Mouse (Mus musculus) C2C12 (cell line): ENCODE data around the gene Desi1.

Experiments used
- CEBPB ChIP-seq: IDR thresholded peaks from one replicate; pipeline ENCODE4 v1.6.1; 2011; ENCODE audit warnings: low read depth, mild to moderate bottlenecking, control low read depth, moderate library complexity
- CTCF ChIP-seq: IDR thresholded peaks from one replicate; pipeline ENCODE4 v1.5.1; 2011; ENCODE audit not compliant: control insufficient read depth, insufficient read depth, insufficient read length
- MAX ChIP-seq: IDR thresholded peaks from one replicate; pipeline ENCODE4 v1.6.1; 2011; ENCODE audit warnings: mild to moderate bottlenecking, control low read depth
- MYOG ChIP-seq: IDR thresholded peaks from one replicate; pipeline ENCODE4 v1.6.1; 2011; ENCODE audit not compliant: control insufficient read depth, insufficient read length; ENCODE audit errors: extremely low read depth
- USF1 ChIP-seq: IDR thresholded peaks from one replicate; pipeline ENCODE4 v1.6.1; 2011; ENCODE audit warnings: low read depth, mild to moderate bottlenecking, control low read depth, moderate library complexity

- TF ChIP-seq CEBPB (no peak), CTCF (no peak), USF1 (no peak), MYOG (no peak), MAX (no peak)
Measured at GRCm38 (mm10) chr15:81957598-81957997, 76.1 kb downstream of the Desi1 start.
